In the genomic region with DNA sequence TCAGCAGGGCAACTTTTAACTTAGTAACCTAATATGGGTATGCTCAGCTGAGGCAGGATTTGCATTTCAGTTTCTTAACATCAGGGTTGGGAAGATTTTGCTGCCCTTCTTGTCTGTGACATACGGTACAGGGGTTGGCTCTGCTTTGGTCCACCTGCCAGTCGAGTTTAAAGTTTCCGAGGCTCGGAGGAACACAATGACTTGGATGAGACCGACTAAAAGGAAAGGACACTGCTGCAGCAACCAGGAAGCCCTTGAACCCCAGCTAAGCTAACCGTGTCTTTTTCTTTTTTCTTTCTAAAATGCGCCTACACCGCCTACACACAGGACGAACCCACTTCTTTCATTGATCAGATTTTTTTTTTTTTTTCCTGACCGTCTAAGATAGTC, we compare ENCODE assay signal across 9 mouse cellular contexts. TPM values are rescaled to one million over a fixed set of nuclear protein-coding genes. Genes with fewer than 3 reads are reported as not detected.
DNase-seq lines count a peak whose midpoint lies in the region; ATAC-seq and TF ChIP-seq lines count a peak whose summit lies in the region.
"Had no signal": no experiment of that assay in that cellular context is flagged by ENCODE, and none has a peak within 500 bp of the region (broad histone marks: within the 10 kb centered on the region; RNA-seq: fewer than 3 reads in every experiment).

A gene (plus strand): TSS at position 166 of the 390 bp plus-strand sequence.

- H3K27ac ChIP-seq in embryonic facial prominence, embryonic 13.5 days: peak within 1 kb of the TSS; percentile 72
- no peak within 1 kb of the TSS; the same call in 1 of the 2 replicates for H3K27ac ChIP-seq in heart, embryonic 11.5 days (ENCODE audit: low read depth, low read length)
- peak within 1 kb of the TSS; percentile 71; the same call in 1 of the 2 replicates for H3K27ac ChIP-seq in kidney, embryonic 14.5 days (ENCODE audit: low read depth, low read length)
- peak within 1 kb of the TSS; percentile 92 for H3K27ac ChIP-seq in liver, adult 2 months (replicated peaks; ENCODE audit: insufficient read depth, low read depth, low read length)
- H3K27ac ChIP-seq in neural tube, embryonic 12.5 days: peak within 1 kb of the TSS; percentile 82

- no peak for ATAC-seq in megakaryocyte, adult 5-6 weeks (ENCODE audit: poor library complexity, severe bottlenecking)
- 0 out of 2 replicates have a peak, but pooled peaks have one; percentile 27 for ATAC-seq in embryonic facial prominence, embryonic 13.5 days (ENCODE audit: insufficient number of reproducible peaks, insufficient read depth, low FRiP score, low TSS enrichment, low read depth)
- no peak for ATAC-seq in heart, embryonic 11.5 days (replicated peaks; ENCODE audit: insufficient number of reproducible peaks, low FRiP score, low TSS enrichment)
- peak; percentile 68 for ATAC-seq in kidney, embryonic 14.5 days (ENCODE audit: low FRiP score, low TSS enrichment)
- ATAC-seq in neural tube, embryonic 12.5 days (ENCODE audit: low FRiP score, low read depth): no peak

- peak within 1 kb of the TSS; percentile 79 for H3K9ac ChIP-seq in embryonic facial prominence, embryonic 13.5 days
- peak within 1 kb of the TSS; percentile 73 for H3K9ac ChIP-seq in heart, embryonic 11.5 days (ENCODE audit: low read depth, low read length)
- H3K9ac ChIP-seq in kidney, embryonic 14.5 days (ENCODE audit: low read depth, low read length): peak within 1 kb of the TSS; percentile 85
- H3K9ac ChIP-seq in liver, adult 2 months (ENCODE audit: low read depth, low read length): peak within 1 kb of the TSS; percentile 88
- H3K9ac ChIP-seq in neural tube, embryonic 12.5 days: peak within 1 kb of the TSS; percentile 72

- no peaks in the 10 kb centered on the region for H3K9me3 ChIP-seq in megakaryocyte, embryonic 14.5 days
- no peaks in the 10 kb centered on the region for H3K9me3 ChIP-seq in embryonic facial prominence, embryonic 13.5 days
- H3K9me3 ChIP-seq in heart, embryonic 11.5 days (replicated peaks; ENCODE audit: control insufficient read depth, low read length): no peaks in the 10 kb centered on the region
- H3K9me3 ChIP-seq in kidney, embryonic 14.5 days (ENCODE audit: control insufficient read depth, low read length): no peaks in the 10 kb centered on the region
- no peaks in the 10 kb centered on the region for H3K9me3 ChIP-seq in neural tube, embryonic 12.5 days

- WGBS in embryonic facial prominence, embryonic 13.5 days: under 1% methylated on average over 10 of the region's 10 CpGs
- under 1% methylated on average over 10 of the region's 10 CpGs for WGBS in heart, embryonic 11.5 days (ENCODE audit: insufficient replicate concordance)
- 1% methylated on average over 10 of the region's 10 CpGs for WGBS in kidney, embryonic 14.5 days
- under 1% methylated on average over 10 of the region's 10 CpGs for WGBS in liver, adult 2 months
- under 1% methylated on average over 10 of the region's 10 CpGs for WGBS in neural tube, embryonic 12.5 days

- TF ChIP-seq CTCF in liver, adult 2 months (IDR thresholded peaks at IDR 0.05; ENCODE audit: low read depth, low read length): no peak

- peaks cover 14% of the 10 kb centered on the region for H3K79me2 ChIP-seq in liver, adult 2 months (ENCODE audit: control insufficient read depth, insufficient read depth, low read length)

- no peaks in the 10 kb centered on the region for H3K36me3 ChIP-seq in megakaryocyte, embryonic 14.5 days (replicated peaks; ENCODE audit: low read length)
- H3K36me3 ChIP-seq in embryonic facial prominence, embryonic 13.5 days: no peaks in the 10 kb centered on the region
- H3K36me3 ChIP-seq in heart, embryonic 11.5 days (ENCODE audit: control insufficient read depth, insufficient read depth, low read length): no peaks in the 10 kb centered on the region
- H3K36me3 ChIP-seq in kidney, embryonic 14.5 days (ENCODE audit: control insufficient read depth, insufficient read depth, low read length): no peaks in the 10 kb centered on the region
- 0 out of 2 replicates have a peak, but pooled peaks cover 1% of the 10 kb centered on the region for H3K36me3 ChIP-seq in liver, adult 2 months (ENCODE audit: control insufficient read depth, insufficient read depth, low read length)
- H3K36me3 ChIP-seq in neural tube, embryonic 12.5 days: no peaks in the 10 kb centered on the region
- H3K36me3 ChIP-seq: G1E had no signal

- peak; percentile 98 for DNase-seq in liver, adult 2 months (ENCODE audit: extremely low read depth, low read depth, low spot score)
- DNase-seq in yolk sac, embryonic 10.5 days (ENCODE audit: low spot score): peak; percentile 65

- peak within 1 kb of the TSS; percentile 96 for H3K4me2 ChIP-seq in embryonic facial prominence, embryonic 13.5 days
- H3K4me2 ChIP-seq in heart, embryonic 11.5 days: peak within 1 kb of the TSS; percentile 96
- peak within 1 kb of the TSS; percentile 77 for H3K4me2 ChIP-seq in kidney, embryonic 14.5 days (replicated peaks; ENCODE audit: low read depth, low read length)
- H3K4me2 ChIP-seq in neural tube, embryonic 12.5 days (replicated peaks): peak within 1 kb of the TSS; percentile 77

- TF ChIP-seq POLR2A in liver, adult 2 months (IDR thresholded peaks at IDR 0.05; ENCODE audit: extremely low read depth, insufficient read depth, low read length): peak; percentile 72; the same call in 1 of the 2 replicates

- H3K27me3 ChIP-seq in megakaryocyte, embryonic 14.5 days (replicated peaks): peaks cover 21% of the 10 kb centered on the region
- no peaks in the 10 kb centered on the region; the same call in 1 of the 2 replicates for H3K27me3 ChIP-seq in embryonic facial prominence, embryonic 13.5 days
- H3K27me3 ChIP-seq in heart, embryonic 11.5 days (ENCODE audit: control insufficient read depth, insufficient read depth, low read length): no peaks in the 10 kb centered on the region
- no peaks in the 10 kb centered on the region for H3K27me3 ChIP-seq in kidney, embryonic 14.5 days (ENCODE audit: control insufficient read depth, insufficient read depth, low read length)
- H3K27me3 ChIP-seq in liver, adult 2 months (ENCODE audit: control insufficient read depth, insufficient read depth, low read length): no peaks in the 10 kb centered on the region
- H3K27me3 ChIP-seq in neural tube, embryonic 12.5 days (replicated peaks): no peaks in the 10 kb centered on the region

- H3K4me1 ChIP-seq in megakaryocyte, embryonic 14.5 days: peaks cover 12% of the 10 kb centered on the region
- peaks cover 5% of the 10 kb centered on the region; the same call in 1 of the 2 replicates for H3K4me1 ChIP-seq in embryonic facial prominence, embryonic 13.5 days
- H3K4me1 ChIP-seq in heart, embryonic 11.5 days (ENCODE audit: control insufficient read depth, insufficient read depth, low read length): no peaks in the 10 kb centered on the region
- peaks cover 4% of the 10 kb centered on the region; the same call in 1 of the 2 replicates for H3K4me1 ChIP-seq in kidney, embryonic 14.5 days (ENCODE audit: control insufficient read depth, insufficient read depth, low read length)
- H3K4me1 ChIP-seq in liver, adult 2 months (ENCODE audit: control insufficient read depth, insufficient read depth, low read length): peaks cover 16% of the 10 kb centered on the region
- 0 out of 2 replicates have a peak, but pooled peaks cover 3% of the 10 kb centered on the region for H3K4me1 ChIP-seq in neural tube, embryonic 12.5 days

- H3K4me3 ChIP-seq in megakaryocyte, embryonic 14.5 days (replicated peaks): peak within 1 kb of the TSS; percentile 86
- H3K4me3 ChIP-seq in embryonic facial prominence, embryonic 13.5 days: peak within 1 kb of the TSS; percentile 74
- peak within 1 kb of the TSS; percentile 69 for H3K4me3 ChIP-seq in heart, embryonic 11.5 days (ENCODE audit: low read depth, low read length)
- H3K4me3 ChIP-seq in kidney, embryonic 14.5 days (ENCODE audit: low read length): peak within 1 kb of the TSS; percentile 77
- H3K4me3 ChIP-seq in liver, adult 2 months (ENCODE audit: insufficient read depth, low read depth, low read length): peak within 1 kb of the TSS; percentile 86
- peak within 1 kb of the TSS; percentile 66 for H3K4me3 ChIP-seq in neural tube, embryonic 12.5 days

RNA-seq across cellular contexts. Expression of the gene that starts here (rescaled TPM):
- not detected in 2 replicates for polyA plus RNA-seq in megakaryocyte, embryonic 14.5 days (2012; ENCODE audit: insufficient read depth, low replicate concordance)
- total RNA-seq in megakaryocyte, adult 5-6 weeks (2015): not detected in 2 replicates
- total RNA-seq in megakaryocyte, adult 5-6 weeks (2017): not detected in 2 replicates
- polyA plus RNA-seq in embryonic facial prominence, embryonic 13.5 days (2015; fragmentation: Nextera tagmentation; extraction: Ambion mirVana): 5.8 and 7.1 TPM in 2 replicates
- 1.7 and 2.5 TPM in 2 replicates for polyA plus RNA-seq in heart, embryonic 11.5 days (2014; fragmentation: Nextera tagmentation; extraction: Ambion mirVana)
- polyA plus RNA-seq in kidney, embryonic 14.5 days (2014; fragmentation: Nextera tagmentation; extraction: Ambion mirVana): 10.7 and 11.9 TPM in 2 replicates
- total RNA-seq in liver, adult 2 months (2014; rRNA removed): 43.5 and 43.8 TPM in 2 replicates
- polyA plus RNA-seq in liver, adult 2 months (2012; rRNA removed): 15.0 and 15.3 TPM in 2 replicates
- 5.7 and 5.9 TPM in 2 replicates for polyA plus RNA-seq in neural tube, embryonic 12.5 days (2016; fragmentation: Nextera tagmentation; extraction: Ambion mirVana)
- polyA plus RNA-seq: G1E had no signal

Comparison
In these comparisons a context has a peak if more than half of its experiments do, and no peak if none do; other contexts are left out.
1. RNA of the gene that starts here (total RNA-seq): 43.5 to 43.8 TPM in liver, adult 2 months; not detected in megakaryocyte, adult 5-6 weeks; every median in the first group is over 10 times any median in the second.
2. ATAC-seq: peak in embryonic facial prominence, embryonic 13.5 days (single experiment) and kidney, embryonic 14.5 days (single experiment); none in megakaryocyte, adult 5-6 weeks (single experiment), heart, embryonic 11.5 days (single experiment) and neural tube, embryonic 12.5 days (single experiment).
3. Peak in every context shown above with its lines, with median percentiles within 50 percentile points of each other: H3K4me3 ChIP-seq, H3K4me2 ChIP-seq and H3K9ac ChIP-seq.